Mouse (Mus musculus): ENCODE data around the gene Cdiptos. TPM values are rescaled to one million over a fixed set of nuclear protein-coding genes. Genes with fewer than 3 reads are reported as not detected.

Gene Cdiptos
- polyA plus RNA-seq, 1 experiment from 2014 or later, result 0.74 TPM

DNA sequence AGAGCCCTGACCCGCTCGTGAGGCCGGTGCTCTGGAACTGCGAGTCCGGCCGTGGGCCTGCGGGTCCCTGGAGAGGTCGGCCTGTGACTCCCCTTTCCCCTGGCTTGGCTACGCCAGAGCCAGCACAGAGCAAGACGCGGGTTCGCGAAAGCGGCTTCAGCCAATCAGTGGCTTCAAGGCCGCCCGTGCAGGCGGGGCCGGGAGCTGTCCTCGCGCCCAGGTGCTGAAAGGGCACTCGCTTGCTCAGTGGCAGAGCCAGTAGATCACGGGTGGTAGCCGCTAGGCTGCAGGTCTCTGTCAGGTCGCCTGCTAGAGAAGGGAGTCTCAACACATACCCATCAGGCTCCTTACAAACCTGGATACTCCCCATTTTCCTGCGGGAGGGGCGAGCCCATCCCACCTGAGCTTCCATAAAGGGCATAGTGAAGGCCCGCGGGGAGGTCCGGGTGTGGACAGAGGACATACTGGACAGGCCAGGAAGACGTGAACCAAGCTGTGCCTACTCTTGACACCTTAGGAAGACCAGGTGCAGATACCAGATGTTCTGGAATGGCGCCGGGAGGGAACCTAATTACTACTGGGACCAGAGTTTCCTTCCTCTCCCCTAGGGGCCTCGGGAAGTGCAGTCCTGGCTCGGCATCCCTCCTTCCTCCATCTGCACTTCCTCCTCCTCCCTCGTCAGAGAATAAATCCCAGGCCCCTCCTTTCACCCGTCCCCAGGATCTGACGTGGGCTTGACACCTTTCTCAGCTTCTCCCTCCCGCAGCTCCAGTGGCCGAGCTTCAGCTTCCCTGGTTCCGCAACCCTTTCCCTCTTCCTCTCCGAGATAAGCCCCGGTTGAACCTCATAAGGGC, 25.9 kb downstream of the Cdiptos start, which contains the start of gene Sez6l2:
Sez6l2 (plus strand) TSS at position 771 of the 854 bp plus-strand sequence.
- ATAC-seq (ENCODE audit: low read depth), result peak; percentile 79
- peaks cover 29% of the 10 kb centered on the region for H3K27me3 ChIP-seq (ENCODE audit: control insufficient read depth, insufficient read depth, low read depth, low read length)
- peak within 1 kb of the TSS; percentile 79 for H3K4me2 ChIP-seq (ENCODE audit: low read depth, low read length)
- H3K4me3 ChIP-seq (ENCODE audit: low read depth, low read length), result peak within 1 kb of the TSS; percentile 41
- no peak within 1 kb of the TSS for H3K27ac ChIP-seq (ENCODE audit: low read length)
- WGBS (ENCODE audit: insufficient replicate concordance), result 1% methylated on average over 42 of the region's 42 CpGs
- H3K9me3 ChIP-seq (replicated peaks; ENCODE audit: control insufficient read depth, low read length), result no peaks in the 10 kb centered on the region
- H3K4me1 ChIP-seq (ENCODE audit: control insufficient read depth, low read depth, low read length), result peaks cover 5% of the 10 kb centered on the region
- no peaks in the 10 kb centered on the region for H3K36me3 ChIP-seq (ENCODE audit: control insufficient read depth, insufficient read depth)
- no peak within 1 kb of the TSS for H3K9ac ChIP-seq (ENCODE audit: low read depth, low read length)

DNA sequence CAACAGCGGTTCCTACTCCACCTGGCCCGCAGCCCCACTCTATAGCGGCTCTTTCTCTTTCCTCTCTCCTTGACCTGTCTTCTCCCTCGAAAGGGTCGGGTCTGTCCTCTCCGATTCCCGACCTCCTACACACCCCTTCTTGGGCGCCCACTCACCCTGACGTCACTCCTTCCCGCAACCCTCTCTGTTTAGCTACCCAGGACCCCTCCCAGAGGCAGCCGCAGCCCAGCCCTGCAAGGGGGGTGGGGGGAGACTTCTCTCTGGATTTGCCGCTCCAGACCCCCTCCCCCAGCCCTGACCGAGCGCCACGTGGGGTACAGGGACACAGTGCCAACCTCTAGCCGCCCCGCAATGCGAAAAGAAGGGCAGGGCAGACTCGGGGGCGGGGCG, 26.5 kb downstream of the Cdiptos start, which contains the start of gene Asphd1:
Asphd1 (minus strand) TSS at position 180 of the 390 bp plus-strand sequence.
- no peaks in the 10 kb centered on the region for H3K9me3 ChIP-seq (replicated peaks; ENCODE audit: control insufficient read depth, low read length)
- H3K4me3 ChIP-seq (ENCODE audit: low read depth, low read length), result peak within 1 kb of the TSS; percentile 41
- H3K9ac ChIP-seq (ENCODE audit: low read depth, low read length), result no peak within 1 kb of the TSS
- ATAC-seq (ENCODE audit: low read depth), result no peak
- H3K27ac ChIP-seq (ENCODE audit: low read length), result no peak within 1 kb of the TSS
- 3% methylated on average over 21 of the region's 21 CpGs for WGBS (ENCODE audit: insufficient replicate concordance)
- peaks cover 5% of the 10 kb centered on the region for H3K4me1 ChIP-seq (ENCODE audit: control insufficient read depth, low read depth, low read length)
- peaks cover 29% of the 10 kb centered on the region for H3K27me3 ChIP-seq (ENCODE audit: control insufficient read depth, insufficient read depth, low read depth, low read length)
- H3K4me2 ChIP-seq (ENCODE audit: low read depth, low read length), result peak within 1 kb of the TSS; percentile 79
- H3K36me3 ChIP-seq (ENCODE audit: control insufficient read depth, insufficient read depth), result no peaks in the 10 kb centered on the region

DNA sequence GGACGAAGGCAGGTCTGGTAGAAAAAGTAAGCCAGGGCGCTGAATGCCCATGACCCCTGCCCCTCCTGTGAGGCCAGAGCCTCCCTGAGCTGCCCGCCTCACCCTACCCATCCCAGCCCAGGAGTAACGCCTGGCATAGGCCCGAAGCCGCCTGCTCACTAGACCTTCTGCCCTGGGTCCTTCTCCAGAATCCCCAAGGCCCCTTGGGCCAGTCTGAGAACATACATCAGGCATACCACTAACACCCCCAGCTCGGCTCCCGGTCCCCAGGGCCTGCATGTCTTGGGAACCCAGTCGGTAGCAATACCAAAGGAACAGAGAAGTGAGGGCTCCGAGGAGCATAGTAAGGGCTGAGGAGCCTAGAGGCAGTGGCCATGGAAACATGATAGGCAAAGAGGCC, 27.3 kb downstream of the Cdiptos start:
- H3K4me2 ChIP-seq (ENCODE audit: low read depth, low read length), result no peak overlapping the region
- peaks cover 29% of the 10 kb centered on the region for H3K27me3 ChIP-seq (ENCODE audit: control insufficient read depth, insufficient read depth, low read depth, low read length)
- no peak overlapping the region for H3K27ac ChIP-seq (ENCODE audit: low read length)
- no peak overlapping the region for H3K9ac ChIP-seq (ENCODE audit: low read depth, low read length)
- H3K9me3 ChIP-seq (replicated peaks; ENCODE audit: control insufficient read depth, low read length), result no peaks in the 10 kb centered on the region
- H3K36me3 ChIP-seq (ENCODE audit: control insufficient read depth, insufficient read depth), result no peaks in the 10 kb centered on the region
- no peak overlapping the region for H3K4me3 ChIP-seq (ENCODE audit: low read depth, low read length)
- ATAC-seq (ENCODE audit: low read depth), result no peak
- WGBS (ENCODE audit: insufficient replicate concordance), result 67% methylated on average over 10 of the region's 10 CpGs
- peaks cover 5% of the 10 kb centered on the region for H3K4me1 ChIP-seq (ENCODE audit: control insufficient read depth, low read depth, low read length)

DNA sequence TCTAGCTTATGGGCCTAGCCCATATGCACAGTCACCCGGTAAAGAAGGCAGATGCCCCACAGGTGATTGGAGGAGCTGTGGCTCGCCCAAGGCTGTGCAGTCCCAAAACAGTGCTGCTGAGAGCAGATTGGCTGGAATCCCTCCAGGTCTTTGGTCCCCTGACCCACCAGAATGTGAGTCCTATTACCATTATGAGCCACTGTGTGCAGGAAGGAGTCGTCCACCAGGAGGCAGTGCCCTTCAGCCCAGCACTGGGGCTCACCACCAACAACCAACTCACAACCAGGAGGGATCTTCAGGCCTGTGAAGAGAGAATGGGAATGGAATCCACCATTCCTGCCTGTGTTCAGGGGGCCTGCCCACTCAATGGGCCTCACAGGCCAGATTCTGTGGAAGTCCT, 29.4 kb downstream of the Cdiptos start:
- Histone ChIP-seq H3K9me3 (replicated peaks; ENCODE audit: control insufficient read depth, low read length) (no peaks in the 10 kb centered on the region), H3K4me1 (ENCODE audit: control insufficient read depth, low read depth, low read length) (peaks cover 5% of the 10 kb centered on the region), H3K4me3 (ENCODE audit: low read depth, low read length) (no peak overlapping the region), H3K27ac (ENCODE audit: low read length) (no peak overlapping the region), H3K4me2 (ENCODE audit: low read depth, low read length) (no peak overlapping the region), H3K9ac (ENCODE audit: low read depth, low read length) (no peak overlapping the region), H3K27me3 (ENCODE audit: control insufficient read depth, insufficient read depth, low read depth, low read length) (peaks cover 22% of the 10 kb centered on the region), H3K36me3 (ENCODE audit: control insufficient read depth, insufficient read depth) (no peaks in the 10 kb centered on the region)
- 43% methylated on average over 3 of the region's 3 CpGs for WGBS (ENCODE audit: insufficient replicate concordance)
- no peak for ATAC-seq (ENCODE audit: low read depth)

DNA sequence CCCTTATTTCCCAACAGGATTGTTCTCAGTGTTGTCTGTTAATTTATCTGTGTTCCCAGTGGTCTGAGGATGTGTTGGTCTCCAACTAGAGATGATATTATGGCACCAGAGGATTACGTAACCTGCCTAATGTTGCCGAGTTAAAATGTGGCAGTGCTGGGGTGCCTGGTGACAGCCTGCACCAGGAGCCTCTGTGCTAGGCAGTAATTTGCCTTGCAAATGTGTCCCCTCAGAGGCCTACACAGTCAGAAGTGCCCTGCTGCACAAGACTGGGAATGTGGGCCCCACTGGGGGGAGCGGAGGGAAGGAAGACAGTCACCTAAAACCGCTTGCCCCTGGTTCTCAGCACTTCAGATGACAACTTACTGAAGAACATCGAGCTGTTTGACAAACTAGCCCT, 34.1 kb downstream of the Cdiptos start:
- H3K36me3 ChIP-seq (ENCODE audit: control insufficient read depth, insufficient read depth), result peaks cover 6% of the 10 kb centered on the region; the same call in 1 of the 2 replicates
- H3K27me3 ChIP-seq (ENCODE audit: control insufficient read depth, insufficient read depth, low read depth, low read length), result no peaks in the 10 kb centered on the region
- 0 out of 2 replicates have a peak, but pooled peaks cover 2% of the 10 kb centered on the region for H3K4me1 ChIP-seq (ENCODE audit: control insufficient read depth, low read depth, low read length)
- 77% methylated on average over 5 of the region's 5 CpGs for WGBS (ENCODE audit: insufficient replicate concordance)
- H3K27ac ChIP-seq (ENCODE audit: low read length), result no peak overlapping the region
- H3K9me3 ChIP-seq (replicated peaks; ENCODE audit: control insufficient read depth, low read length), result no peaks in the 10 kb centered on the region
- H3K4me3 ChIP-seq (ENCODE audit: low read depth, low read length), result no peak overlapping the region
- ATAC-seq (ENCODE audit: low read depth), result no peak
- no peak overlapping the region for H3K9ac ChIP-seq (ENCODE audit: low read depth, low read length)
- no peak overlapping the region for H3K4me2 ChIP-seq (ENCODE audit: low read depth, low read length)

DNA sequence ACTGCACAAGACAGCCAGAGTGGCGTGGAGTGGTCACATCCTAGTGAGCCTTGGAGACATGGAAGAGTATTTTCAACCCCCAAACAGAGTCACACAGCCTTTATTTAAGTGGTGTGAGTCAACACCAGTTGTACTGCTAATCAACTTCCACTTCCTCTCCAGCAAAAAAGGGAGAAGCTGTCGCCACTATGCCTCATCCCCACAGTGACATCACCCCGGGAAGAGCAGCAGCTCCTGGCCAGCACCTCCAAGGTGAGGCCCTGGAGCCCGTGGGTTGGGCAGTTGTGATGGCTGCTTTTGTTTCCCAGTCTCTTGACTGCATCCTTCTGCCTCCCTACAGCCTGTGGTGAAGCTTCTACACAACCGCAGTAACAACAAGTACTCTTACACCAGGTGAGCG, 34.7 kb downstream of the Cdiptos start:
- Histone ChIP-seq H3K9ac (ENCODE audit: low read depth, low read length) (no peak overlapping the region), H3K4me1 (ENCODE audit: control insufficient read depth, low read depth, low read length) (0 out of 2 replicates have a peak, but pooled peaks cover 2% of the 10 kb centered on the region)
- WGBS (ENCODE audit: insufficient replicate concordance), result 50% methylated on average over 6 of the region's 6 CpGs

DNA sequence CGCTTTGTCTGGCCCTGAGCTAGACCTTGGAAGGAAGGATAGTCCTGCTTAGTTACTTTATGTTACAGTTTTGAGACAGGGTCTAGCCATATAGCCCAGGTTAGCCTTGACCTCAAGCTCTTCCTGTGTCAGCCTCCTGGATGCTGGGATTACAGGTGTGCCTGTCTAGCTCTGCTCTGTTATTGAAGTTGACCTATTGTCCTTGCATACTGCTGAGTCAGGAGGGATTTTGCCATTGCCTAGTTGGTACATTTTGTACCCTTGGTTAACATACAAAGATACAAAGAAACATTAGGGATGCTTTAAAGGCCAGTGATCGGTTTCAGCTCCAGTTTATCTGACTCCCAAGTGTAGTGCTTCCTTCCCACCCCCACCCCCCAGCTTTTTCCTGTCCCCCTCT, 43.2 kb downstream of the Cdiptos start:
- Histone ChIP-seq H3K9ac (ENCODE audit: low read depth, low read length) (no peak overlapping the region), H3K4me1 (ENCODE audit: control insufficient read depth, low read depth, low read length) (peaks cover 17% of the 10 kb centered on the region), H3K4me3 (ENCODE audit: low read depth, low read length) (no peak overlapping the region), H3K27ac (ENCODE audit: low read length) (no peak overlapping the region), H3K36me3 (ENCODE audit: control insufficient read depth, insufficient read depth) (peaks cover 4% of the 10 kb centered on the region; the same call in 1 of the 2 replicates), H3K4me2 (ENCODE audit: low read depth, low read length) (no peak overlapping the region), H3K9me3 (replicated peaks; ENCODE audit: control insufficient read depth, low read length) (no peaks in the 10 kb centered on the region), H3K27me3 (ENCODE audit: control insufficient read depth, insufficient read depth, low read depth, low read length) (no peaks in the 10 kb centered on the region)
- ATAC-seq (ENCODE audit: low read depth), result no peak
- 73% methylated on average over 2 of the region's 2 CpGs for WGBS (ENCODE audit: insufficient replicate concordance)

More for the DNA sequence above, 34.7 kb downstream of the Cdiptos start:
- Histone ChIP-seq H3K27me3 (ENCODE audit: control insufficient read depth, insufficient read depth, low read depth, low read length) (no peaks in the 10 kb centered on the region), H3K36me3 (ENCODE audit: control insufficient read depth, insufficient read depth) (peaks cover 6% of the 10 kb centered on the region; the same call in 1 of the 2 replicates), H3K27ac (ENCODE audit: low read length) (no peak overlapping the region), H3K4me3 (ENCODE audit: low read depth, low read length) (no peak overlapping the region), H3K4me2 (ENCODE audit: low read depth, low read length) (no peak overlapping the region), H3K9me3 (replicated peaks; ENCODE audit: control insufficient read depth, low read length) (no peaks in the 10 kb centered on the region)
- ATAC-seq (ENCODE audit: low read depth), result no peak

DNA sequence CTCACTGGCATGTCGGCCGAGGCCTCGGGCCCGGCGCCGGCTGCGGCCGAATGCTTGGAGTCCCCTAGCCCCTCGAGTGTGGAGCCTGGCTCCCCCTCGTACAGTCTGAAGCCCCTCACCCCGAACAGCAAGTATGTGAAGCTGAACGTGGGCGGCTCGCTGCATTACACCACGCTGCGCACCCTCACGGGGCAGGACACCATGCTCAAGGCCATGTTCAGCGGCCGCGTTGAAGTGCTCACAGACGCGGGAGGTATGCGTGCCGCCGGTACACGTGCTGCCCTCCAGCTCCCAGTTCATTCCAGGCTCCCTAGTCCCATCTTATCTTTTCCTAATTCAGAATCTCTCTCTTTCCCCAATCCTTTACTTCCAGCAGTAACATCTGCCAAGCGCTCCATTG, 46.9 kb downstream of the Cdiptos start:
- H3K4me2 ChIP-seq (ENCODE audit: low read depth, low read length), result peak overlapping the region; percentile 100
- H3K9ac ChIP-seq (ENCODE audit: low read depth, low read length), result peak overlapping the region; percentile 91
- H3K4me1 ChIP-seq (ENCODE audit: control insufficient read depth, low read depth, low read length), result peaks cover 29% of the 10 kb centered on the region
- H3K27me3 ChIP-seq (ENCODE audit: control insufficient read depth, insufficient read depth, low read depth, low read length), result no peaks in the 10 kb centered on the region
- H3K27ac ChIP-seq (ENCODE audit: low read length), result peak overlapping the region; percentile 51; the same call in 1 of the 2 replicates
- peak overlapping the region; percentile 87 for H3K4me3 ChIP-seq (ENCODE audit: low read depth, low read length)
- H3K9me3 ChIP-seq (replicated peaks; ENCODE audit: control insufficient read depth, low read length), result no peaks in the 10 kb centered on the region
- WGBS (ENCODE audit: insufficient replicate concordance), result under 1% methylated on average over 27 of the region's 27 CpGs
- H3K36me3 ChIP-seq (ENCODE audit: control insufficient read depth, insufficient read depth), result no peaks in the 10 kb centered on the region
- peak; percentile 42 for ATAC-seq (ENCODE audit: low read depth)
